Mouse (Mus musculus) hindbrain, embryonic 14.5 days (tissue): ENCODE measurements at regions not wholly inside any gene's neighbourhood (a gene's known extent, or its start where the extent isn't known, plus 50 kb on each side); places are given as distances from the start of the nearest gene placed in this dataset.

Experiments
- ATAC-seq: fragments of 200-750 bp; cut with Nextera tagmentation; 2 replicates; pipeline ENCODE4 v1.8.0; 2017; ENCODE audit warnings: moderate number of reproducible peaks, mild to moderate bottlenecking, moderate TSS enrichment, moderate library complexity; ENCODE audit not compliant: low FRiP score
- DNase-seq: peaks from one replicate; pipeline ENCODE4 v3.0.0-alpha.2; 2015; ENCODE audit warnings: low spot score
- H3K27ac ChIP-seq: fragments of 300-500 bp; sonication (generic); 2 replicates; pipeline ENCODE4 v1.5.1; 2014; ENCODE audit warnings: mild to moderate bottlenecking, moderate library complexity
- H3K27me3 ChIP-seq: fragments of 300-500 bp; sonication (generic); 2 replicates; pipeline ENCODE4 v1.6.1; 2014; ENCODE audit warnings: mild to moderate bottlenecking, low read length, mixed read lengths; ENCODE audit not compliant: control insufficient read depth, insufficient read depth
- H3K36me3 ChIP-seq: fragments of 300-500 bp; sonication (generic); replicated peaks from 2 replicates; pipeline ENCODE4 v1.6.1; 2014; ENCODE audit not compliant: control insufficient read depth, insufficient read depth
- H3K4me1 ChIP-seq: fragments of 300-500 bp; sonication (generic); replicated peaks from 2 replicates; pipeline ENCODE4 v1.6.1; 2014; ENCODE audit warnings: antibody characterized with exemption, low read length, mixed read lengths; ENCODE audit not compliant: control insufficient read depth, insufficient read depth
- H3K4me2 ChIP-seq: fragments of 300-500 bp; sonication (generic); replicated peaks from 2 replicates; pipeline ENCODE4 v1.6.1; 2014; ENCODE audit warnings: mild to moderate bottlenecking, moderate library complexity
- H3K4me3 ChIP-seq: fragments of 300-500 bp; sonication (generic); replicated peaks from 2 replicates; pipeline ENCODE4 v1.5.1; 2014; ENCODE audit warnings: mild to moderate bottlenecking, low read length
- H3K9ac ChIP-seq: fragments of 300-500 bp; sonication (generic); 2 replicates; pipeline ENCODE4 v1.6.1; 2014
- H3K9me3 ChIP-seq: fragments of 300-500 bp; sonication (generic); 2 replicates; pipeline ENCODE4 v1.6.1; 2016; ENCODE audit warnings: low read length; ENCODE audit not compliant: control insufficient read depth
- WGBS: fragments of 180-500 bp; shearing (Covaris S2); extraction: QIAGEN DNeasy Blood & Tissue Kit; methylation state at CpG from one replicate; pipeline ENCODE4 v1.1.7; 2014; 5-methylcytosine and 5-hydroxymethylcytosine counted together

GRCm38 (mm10) chr8:64388299-64388698, 182.2 kb upstream of the Tll1 start:
- H3K4me1 ChIP-seq = no peaks in the 10 kb centered on the region
- no peaks in the 10 kb centered on the region for H3K36me3 ChIP-seq
- H3K4me2 ChIP-seq = no peak overlapping the region
- H3K9me3 ChIP-seq = no peaks in the 10 kb centered on the region
- H3K27ac ChIP-seq = no peak overlapping the region
- no peak for DNase-seq
- no peak overlapping the region for H3K9ac ChIP-seq
- ATAC-seq = no peak
- WGBS = 82% methylated on average over 2 of the region's 2 CpGs
- no peak overlapping the region for H3K4me3 ChIP-seq
- H3K27me3 ChIP-seq = no peaks in the 10 kb centered on the region

DNA sequence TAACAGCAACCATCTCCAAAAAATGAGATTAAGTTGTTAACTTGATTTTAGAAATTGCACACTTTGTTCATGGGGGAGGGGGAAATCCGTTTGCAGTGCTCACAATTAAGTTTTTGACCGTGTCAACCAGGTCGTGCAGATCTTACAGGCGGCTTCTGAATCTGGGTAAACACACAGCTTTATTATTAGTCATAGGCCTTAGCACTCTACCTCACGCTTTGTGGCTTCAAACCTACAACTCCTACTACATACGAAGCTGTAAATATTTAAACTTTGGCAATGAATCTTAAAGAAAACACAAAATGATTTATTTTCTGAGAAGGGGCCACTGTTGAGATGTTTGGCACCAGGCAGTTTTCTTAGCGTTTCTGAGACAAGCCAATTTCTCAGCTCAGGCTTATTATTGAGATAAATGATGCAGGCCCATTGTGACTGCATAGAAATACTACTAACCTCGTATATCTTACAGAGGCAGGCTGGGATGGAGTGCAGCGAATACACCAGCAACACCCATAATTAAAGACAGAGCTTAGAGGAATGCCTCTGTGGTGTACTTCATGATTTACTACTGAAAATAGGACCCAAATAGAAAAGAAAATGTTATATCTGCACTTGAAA, 173.8 kb upstream of the Tll1 start:
- DNase-seq (no peak), ATAC-seq (no peak)
- Histone ChIP-seq H3K4me1 (no peaks in the 10 kb centered on the region), H3K27ac (no peak overlapping the region), H3K9me3 (no peaks in the 10 kb centered on the region), H3K4me2 (no peak overlapping the region), H3K4me3 (no peak overlapping the region), H3K36me3 (no peaks in the 10 kb centered on the region), H3K9ac (no peak overlapping the region), H3K27me3 (no peaks in the 10 kb centered on the region)
- WGBS = 82% methylated on average over 9 of the region's 9 CpGs

DNA sequence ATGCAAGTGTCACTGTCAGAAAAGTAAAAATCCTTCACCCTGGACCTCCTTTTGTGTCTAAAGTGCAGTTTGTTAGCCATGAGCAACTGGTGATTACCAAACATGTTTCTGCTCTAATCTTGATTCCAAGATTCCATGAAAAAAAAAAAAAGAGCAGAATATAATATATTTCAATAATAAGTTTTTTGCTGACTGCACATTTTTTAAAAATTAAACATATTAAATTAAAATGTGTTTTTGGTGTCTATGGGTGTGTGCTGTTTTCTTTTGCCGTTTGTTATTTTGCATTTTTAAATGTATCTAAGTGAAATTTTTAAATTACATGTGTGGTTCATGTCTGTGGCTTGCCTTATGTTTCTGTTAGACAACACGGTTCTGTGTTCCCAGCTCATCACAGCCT, 171.8 kb upstream of the Tll1 start:
- H3K9ac ChIP-seq = no peak overlapping the region
- 63% methylated on average over 2 of the region's 2 CpGs for WGBS
- no peak for ATAC-seq

DNA sequence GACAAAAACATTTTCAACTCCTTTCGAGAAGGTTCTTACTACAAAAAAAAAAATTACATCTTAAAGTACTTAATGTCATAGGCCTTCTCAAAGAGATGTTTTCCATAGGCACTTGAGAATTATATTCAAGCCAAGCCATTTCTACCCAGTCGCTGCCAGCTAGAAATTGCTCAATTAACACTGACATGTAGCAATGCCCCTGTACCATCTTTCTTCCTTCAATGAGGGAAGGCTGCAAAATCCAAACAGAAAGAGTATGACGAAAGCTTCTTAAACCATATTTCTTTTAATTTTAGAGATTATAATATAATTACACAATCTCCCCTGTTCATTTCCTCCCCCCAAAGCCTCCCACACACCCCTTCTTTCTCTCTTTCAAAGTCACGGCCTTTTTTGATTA, 169.4 kb upstream of the Tll1 start:
- Histone ChIP-seq H3K9me3 (no peaks in the 10 kb centered on the region), H3K4me2 (no peak overlapping the region), H3K27me3 (no peaks in the 10 kb centered on the region), H3K27ac (no peak overlapping the region), H3K4me1 (no peaks in the 10 kb centered on the region), H3K36me3 (no peaks in the 10 kb centered on the region), H3K9ac (no peak overlapping the region), H3K4me3 (no peak overlapping the region)
- DNase-seq = no peak
- no peak for ATAC-seq
- WGBS = 87% methylated on average over 4 of the region's 4 CpGs

More for the DNA sequence above, 171.8 kb upstream of the Tll1 start:
- no peak overlapping the region for H3K4me3 ChIP-seq
- H3K4me2 ChIP-seq = no peak overlapping the region
- no peaks in the 10 kb centered on the region for H3K9me3 ChIP-seq
- no peaks in the 10 kb centered on the region for H3K27me3 ChIP-seq
- H3K4me1 ChIP-seq = no peaks in the 10 kb centered on the region
- no peaks in the 10 kb centered on the region for H3K36me3 ChIP-seq
- no peak overlapping the region for H3K27ac ChIP-seq
- no peak for DNase-seq

DNA sequence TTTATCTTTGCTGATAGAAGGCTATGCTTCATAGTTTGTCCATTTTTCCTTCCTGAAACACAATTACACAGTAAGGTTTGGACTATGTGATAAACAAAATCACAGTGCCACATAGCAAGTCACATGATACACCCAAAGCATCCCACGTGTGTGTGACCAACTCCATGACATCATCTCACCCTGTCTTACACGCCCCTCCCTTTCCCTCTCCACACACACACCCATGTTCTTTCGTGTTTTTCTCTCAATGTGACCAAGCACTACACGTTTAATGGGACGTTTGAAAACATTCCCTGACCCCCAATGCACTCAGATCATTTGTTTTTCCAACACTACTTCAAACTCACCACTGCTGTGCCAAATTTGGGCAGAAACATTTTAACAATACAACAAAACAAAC, 168.9 kb upstream of the Tll1 start:
- no peak for ATAC-seq
- H3K4me3 ChIP-seq = no peak overlapping the region
- 67% methylated on average over 5 of the region's 5 CpGs for WGBS
- no peaks in the 10 kb centered on the region for H3K27me3 ChIP-seq
- H3K9ac ChIP-seq = no peak overlapping the region
- no peak overlapping the region for H3K27ac ChIP-seq
- no peaks in the 10 kb centered on the region for H3K9me3 ChIP-seq
- no peak for DNase-seq
- no peak overlapping the region for H3K4me2 ChIP-seq
- no peaks in the 10 kb centered on the region for H3K4me1 ChIP-seq
- H3K36me3 ChIP-seq = no peaks in the 10 kb centered on the region

DNA sequence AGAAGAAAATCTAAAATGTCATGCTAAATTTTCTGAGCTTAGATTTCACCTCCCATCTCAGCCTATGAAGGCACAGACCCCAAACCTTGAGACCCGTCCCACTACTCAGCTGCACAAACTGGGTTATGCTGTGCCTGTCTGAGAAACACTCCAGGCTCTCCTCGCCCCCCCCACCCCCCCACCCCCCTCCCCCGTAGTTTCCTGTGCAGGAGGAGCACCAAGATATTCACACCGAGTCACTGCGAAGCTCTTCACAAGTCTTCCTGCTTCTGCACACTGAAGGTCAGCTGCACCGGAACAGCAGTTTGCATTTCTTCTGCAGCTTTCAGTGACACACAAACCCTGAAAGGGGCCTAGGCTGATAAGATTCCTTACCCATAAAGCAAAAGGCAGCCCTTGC, 163.9 kb upstream of the Tll1 start:
- DNase-seq (no peak), ATAC-seq (no peak)
- Histone ChIP-seq H3K4me3 (no peak overlapping the region), H3K27ac (no peak overlapping the region), H3K27me3 (no peaks in the 10 kb centered on the region), H3K4me2 (no peak overlapping the region), H3K4me1 (no peaks in the 10 kb centered on the region; the same call in 1 of the 2 replicates), H3K9me3 (no peaks in the 10 kb centered on the region), H3K36me3 (no peaks in the 10 kb centered on the region), H3K9ac (no peak overlapping the region)
- WGBS = 39% methylated on average over 6 of the region's 6 CpGs

GRCm38 (mm10) chr8:64367906-64368305, 161.8 kb upstream of the Tll1 start:
- Histone ChIP-seq H3K4me2 (no peak overlapping the region), H3K36me3 (no peaks in the 10 kb centered on the region), H3K9ac (no peak overlapping the region), H3K4me1 (no peaks in the 10 kb centered on the region; the same call in 1 of the 2 replicates), H3K4me3 (no peak overlapping the region), H3K27me3 (no peaks in the 10 kb centered on the region), H3K27ac (no peak overlapping the region), H3K9me3 (no peaks in the 10 kb centered on the region)
- ATAC-seq (no peak), DNase-seq (no peak)
- whole genome bisulfite sequencing = 96% methylated on average over 4 of the region's 4 CpGs

GRCm38 (mm10) chr8:64366974-64367266, 160.8 kb upstream of the Tll1 start:
- Histone ChIP-seq H3K4me3 (no peak overlapping the region), H3K9me3 (no peaks in the 10 kb centered on the region)
- WGBS = 42% methylated on average over 9 of the region's 9 CpGs

DNA sequence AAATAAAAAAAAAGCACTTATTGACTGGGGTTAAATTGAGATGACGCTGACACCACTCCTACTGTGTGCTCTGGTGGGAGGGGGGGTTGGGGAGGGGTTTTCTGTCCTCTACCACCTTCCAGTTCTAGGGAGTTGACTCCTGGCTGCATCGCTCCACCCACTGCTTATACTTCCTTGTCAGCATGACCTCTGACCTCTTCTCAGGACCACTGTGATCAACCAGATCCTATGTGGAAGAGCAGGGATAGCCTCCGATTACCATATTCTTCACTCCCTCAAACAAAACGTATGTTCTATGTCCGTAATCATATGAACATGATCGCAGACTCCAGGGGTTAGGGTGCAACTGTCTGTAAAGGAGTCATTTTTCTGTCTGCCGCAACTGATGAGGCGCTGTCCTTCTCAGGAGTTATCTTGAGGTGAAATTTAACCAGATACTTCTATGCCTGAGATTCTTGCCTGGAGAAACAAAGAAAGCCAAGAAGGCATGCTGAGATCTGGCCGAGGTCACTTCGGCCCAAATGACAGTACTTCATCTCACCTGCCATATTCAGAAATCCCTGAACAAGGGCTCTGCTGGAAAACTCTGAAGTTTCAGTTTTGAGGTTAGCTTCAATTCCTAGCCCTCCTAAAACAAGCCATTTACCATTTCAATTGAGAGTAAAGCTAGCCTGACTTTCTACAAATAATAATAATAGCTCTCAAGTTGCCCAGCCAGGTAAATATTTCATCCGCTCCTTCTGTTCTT, 160.3 kb upstream of the Tll1 start:
- no peak overlapping the region for H3K4me3 ChIP-seq
- no peaks in the 10 kb centered on the region for H3K36me3 ChIP-seq
- no peaks in the 10 kb centered on the region; the same call in 1 of the 2 replicates for H3K4me1 ChIP-seq
- no peak overlapping the region for H3K27ac ChIP-seq
- no peak for ATAC-seq
- WGBS = 64% methylated on average over 11 of the region's 11 CpGs
- no peak overlapping the region for H3K9ac ChIP-seq
- H3K9me3 ChIP-seq = no peaks in the 10 kb centered on the region
- H3K4me2 ChIP-seq = no peak overlapping the region
- no peaks in the 10 kb centered on the region for H3K27me3 ChIP-seq
- DNase-seq = no peak

More at GRCm38 (mm10) chr8:64366974-64367266, 160.8 kb upstream of the Tll1 start:
- no peak overlapping the region for H3K9ac ChIP-seq
- H3K36me3 ChIP-seq = no peaks in the 10 kb centered on the region
- no peak overlapping the region for H3K27ac ChIP-seq
- ATAC-seq = no peak
- H3K27me3 ChIP-seq = no peaks in the 10 kb centered on the region
- no peak overlapping the region for H3K4me2 ChIP-seq
- no peaks in the 10 kb centered on the region; the same call in 1 of the 2 replicates for H3K4me1 ChIP-seq
- DNase-seq = no peak
